Mouse (Mus musculus) midbrain, embryonic 11.5 days (tissue): ENCODE results near the gene Nup98. TPM values are rescaled to one million over a fixed set of nuclear protein-coding genes. Genes with fewer than 3 reads are reported as not detected.

Experiments used
- ATAC-seq: fragments of 200-750 bp; cut with Nextera tagmentation; 2 replicates; pipeline ENCODE4 v1.8.0; 2017; ENCODE audit warnings: moderate TSS enrichment, moderate library complexity; ENCODE audit not compliant: low FRiP score
- DNase-seq: peaks from one replicate; pipeline ENCODE4 v3.0.0; 2015; ENCODE audit warnings: low spot score; ENCODE audit errors: missing footprints
- H3K27ac ChIP-seq: fragments of 300-500 bp; sonication (generic); 2 replicates; pipeline ENCODE4 v1.5.1; 2014; ENCODE audit warnings: low read depth, low read length
- H3K27me3 ChIP-seq: fragments of 300-500 bp; sonication (generic); 2 replicates; pipeline ENCODE4 v1.6.1; 2014; ENCODE audit warnings: mild to moderate bottlenecking, low read length, moderate library complexity, mixed read lengths; ENCODE audit not compliant: control insufficient read depth, insufficient read depth
- H3K36me3 ChIP-seq: fragments of 300-500 bp; sonication (generic); 2 replicates; pipeline ENCODE4 v1.6.1; 2014; ENCODE audit warnings: mild to moderate bottlenecking, low read length, moderate library complexity, mixed read lengths; ENCODE audit not compliant: control insufficient read depth, insufficient read depth
- H3K4me1 ChIP-seq: fragments of 300-500 bp; sonication (generic); 2 replicates; pipeline ENCODE4 v1.6.1; 2014; ENCODE audit warnings: low read length; ENCODE audit not compliant: control insufficient read depth, insufficient read depth
- H3K4me2 ChIP-seq: fragments of 300-500 bp; sonication (generic); 2 replicates; pipeline ENCODE4 v1.6.1; 2014; ENCODE audit warnings: mild to moderate bottlenecking, moderate library complexity
- H3K4me3 ChIP-seq: fragments of 300-500 bp; sonication (generic); 2 replicates; pipeline ENCODE4 v1.5.1; 2014; ENCODE audit warnings: low read depth, low read length
- H3K9ac ChIP-seq: fragments of 300-500 bp; sonication (generic); 2 replicates; pipeline ENCODE4 v1.6.1; 2014; ENCODE audit warnings: low read length
- H3K9me3 ChIP-seq: fragments of 300-500 bp; sonication (generic); 2 replicates; pipeline ENCODE4 v1.6.1; 2016; ENCODE audit warnings: low read length; ENCODE audit not compliant: control insufficient read depth
- WGBS: fragments of 180-500 bp; shearing (Covaris S2); extraction: QIAGEN DNeasy Blood & Tissue Kit; methylation state at CpG from one replicate; pipeline ENCODE4 v1.1.7; 2014; 5-methylcytosine and 5-hydroxymethylcytosine counted together
- polyA plus RNA-seq: library from polyadenylated mRNA; unstranded; fragments of >200 nt; fragmentation: Nextera tagmentation; extraction: Ambion mirVana; gene quantifications from 2 replicates; pipeline ENCODE4 v1.2.1, GENCODE M21; 2014

Gene Nup98
- polyA plus RNA-seq, 1 experiment from 2014 or later, result 42.0 TPM

- H3K9me3 ChIP-seq, result no peaks in the 10 kb centered on the region
- H3K9ac ChIP-seq, result no peak overlapping the region
- H3K36me3 ChIP-seq, result peaks cover 10% of the 10 kb centered on the region
- H3K4me2 ChIP-seq, result no peak overlapping the region
- no peak overlapping the region for H3K4me3 ChIP-seq
- peaks cover 15% of the 10 kb centered on the region for H3K4me1 ChIP-seq
- DNase-seq (no peak), ATAC-seq (no peak)
- H3K27ac ChIP-seq, result no peak overlapping the region
- 90% methylated on average over 5 of the region's 5 CpGs for WGBS
- H3K27me3 ChIP-seq, result no peaks in the 10 kb centered on the region
Measured at GRCm38 (mm10) chr7:102242371-102242770, 32.4 kb upstream of the Nup98 start.

- 94% methylated on average over 16 of the region's 16 CpGs for WGBS
- ATAC-seq (no peak), DNase-seq (no peak)
- Histone ChIP-seq H3K4me1 (no peaks in the 10 kb centered on the region), H3K4me2 (no peak overlapping the region), H3K27me3 (no peaks in the 10 kb centered on the region), H3K4me3 (no peak overlapping the region), H3K9ac (no peak overlapping the region), H3K9me3 (no peaks in the 10 kb centered on the region), H3K27ac (no peak overlapping the region), H3K36me3 (peaks cover 12% of the 10 kb centered on the region)
Measured at GRCm38 (mm10) chr7:102239591-102239990, 29.6 kb upstream of the Nup98 start.

- Histone ChIP-seq H3K27me3 (no peaks in the 10 kb centered on the region), H3K4me2 (no peak overlapping the region), H3K9ac (no peak overlapping the region), H3K27ac (no peak overlapping the region), H3K36me3 (peaks cover 12% of the 10 kb centered on the region), H3K4me1 (no peaks in the 10 kb centered on the region), H3K9me3 (no peaks in the 10 kb centered on the region), H3K4me3 (no peak overlapping the region)
- WGBS, result 91% methylated on average over 8 of the region's 8 CpGs
- ATAC-seq (no peak), DNase-seq (no peak)
Measured at GRCm38 (mm10) chr7:102238686-102239286, 28.8 kb upstream of the Nup98 start.

- Histone ChIP-seq H3K4me3 (no peak overlapping the region), H3K36me3 (peaks cover 5% of the 10 kb centered on the region; the same call in 1 of the 2 replicates), H3K9me3 (peaks cover 3% of the 10 kb centered on the region; the same call in 1 of the 2 replicates), H3K4me2 (no peak overlapping the region), H3K27me3 (no peaks in the 10 kb centered on the region), H3K4me1 (no peaks in the 10 kb centered on the region), H3K27ac (no peak overlapping the region), H3K9ac (no peak overlapping the region)
- ATAC-seq, result no peak
- 82% methylated on average over 4 of the region's 4 CpGs for WGBS
- no peak for DNase-seq
Measured at GRCm38 (mm10) chr7:102233059-102233458, 23.1 kb upstream of the Nup98 start.

GRCm38 (mm10) chr7:102229814-102230213, 19.8 kb upstream of the Nup98 start:
- Histone ChIP-seq H3K36me3 (0 out of 2 replicates have a peak, but pooled peaks cover 2% of the 10 kb centered on the region), H3K9me3 (peaks cover 3% of the 10 kb centered on the region; the same call in 1 of the 2 replicates), H3K27ac (no peak overlapping the region), H3K9ac (no peak overlapping the region), H3K4me1 (no peaks in the 10 kb centered on the region), H3K4me2 (no peak overlapping the region), H3K4me3 (no peak overlapping the region), H3K27me3 (no peaks in the 10 kb centered on the region)
- ATAC-seq (no peak), DNase-seq (peak; percentile 31)
- WGBS, result 96% methylated on average over 6 of the region's 6 CpGs

- DNase-seq (peak; percentile 4), ATAC-seq (no peak)
- Histone ChIP-seq H3K4me3 (no peak overlapping the region), H3K4me2 (no peak overlapping the region), H3K9me3 (peaks cover 3% of the 10 kb centered on the region; the same call in 1 of the 2 replicates), H3K27ac (no peak overlapping the region), H3K27me3 (no peaks in the 10 kb centered on the region), H3K4me1 (no peaks in the 10 kb centered on the region), H3K36me3 (0 out of 2 replicates have a peak, but pooled peaks cover 2% of the 10 kb centered on the region), H3K9ac (no peak overlapping the region)
- 94% methylated on average over 4 of the region's 4 CpGs for WGBS
Measured at GRCm38 (mm10) chr7:102228049-102228670, 18.2 kb upstream of the Nup98 start.

GRCm38 (mm10) chr7:102226051-102226450, 16.1 kb upstream of the Nup98 start:
- no peaks in the 10 kb centered on the region for H3K4me1 ChIP-seq
- WGBS, result 91% methylated on average over 6 of the region's 6 CpGs
- no peak overlapping the region for H3K9ac ChIP-seq
- H3K9me3 ChIP-seq, result peaks cover 3% of the 10 kb centered on the region; the same call in 1 of the 2 replicates
- no peak overlapping the region for H3K4me3 ChIP-seq
- 0 out of 2 replicates have a peak, but pooled peaks cover 2% of the 10 kb centered on the region for H3K36me3 ChIP-seq
- H3K4me2 ChIP-seq, result no peak overlapping the region
- ATAC-seq (no peak), DNase-seq (peak; percentile 26)
- H3K27me3 ChIP-seq, result no peaks in the 10 kb centered on the region
- no peak overlapping the region for H3K27ac ChIP-seq

- H3K4me2 ChIP-seq, result no peak overlapping the region
- no peak overlapping the region for H3K27ac ChIP-seq
- H3K9me3 ChIP-seq, result peaks cover 1% of the 10 kb centered on the region; the same call in 1 of the 2 replicates
- ATAC-seq (no peak), DNase-seq (peak; percentile 57)
- H3K4me1 ChIP-seq, result no peaks in the 10 kb centered on the region
- H3K4me3 ChIP-seq, result no peak overlapping the region
- H3K36me3 ChIP-seq, result 0 out of 2 replicates have a peak, but pooled peaks cover 2% of the 10 kb centered on the region
- no peak overlapping the region for H3K9ac ChIP-seq
- WGBS, result 89% methylated on average over 5 of the region's 5 CpGs
- H3K27me3 ChIP-seq, result no peaks in the 10 kb centered on the region
Measured at GRCm38 (mm10) chr7:102223883-102224738, 14.1 kb upstream of the Nup98 start.
